Mouse (Mus musculus): ENCODE data around the gene Tm9sf2.

- TF ChIP-seq CTCF (IDR thresholded peaks at IDR 0.05; ENCODE audit: control insufficient read depth, insufficient read depth, insufficient replicate concordance, low read depth, low read length) = no peak
- no peak for TF ChIP-seq POLR2A (IDR thresholded peaks at IDR 0.05; ENCODE audit: control insufficient read depth, low read depth, low read length)
Observed at GRCm38 (mm10) chr14:122160916-122161315, 54.1 kb downstream of the Tm9sf2 start.

Measured in testis, adult 2 months (tissue).